Mouse (Mus musculus): Measurements from ENCODE around the gene Siva1.

Gene Siva1

DNA sequence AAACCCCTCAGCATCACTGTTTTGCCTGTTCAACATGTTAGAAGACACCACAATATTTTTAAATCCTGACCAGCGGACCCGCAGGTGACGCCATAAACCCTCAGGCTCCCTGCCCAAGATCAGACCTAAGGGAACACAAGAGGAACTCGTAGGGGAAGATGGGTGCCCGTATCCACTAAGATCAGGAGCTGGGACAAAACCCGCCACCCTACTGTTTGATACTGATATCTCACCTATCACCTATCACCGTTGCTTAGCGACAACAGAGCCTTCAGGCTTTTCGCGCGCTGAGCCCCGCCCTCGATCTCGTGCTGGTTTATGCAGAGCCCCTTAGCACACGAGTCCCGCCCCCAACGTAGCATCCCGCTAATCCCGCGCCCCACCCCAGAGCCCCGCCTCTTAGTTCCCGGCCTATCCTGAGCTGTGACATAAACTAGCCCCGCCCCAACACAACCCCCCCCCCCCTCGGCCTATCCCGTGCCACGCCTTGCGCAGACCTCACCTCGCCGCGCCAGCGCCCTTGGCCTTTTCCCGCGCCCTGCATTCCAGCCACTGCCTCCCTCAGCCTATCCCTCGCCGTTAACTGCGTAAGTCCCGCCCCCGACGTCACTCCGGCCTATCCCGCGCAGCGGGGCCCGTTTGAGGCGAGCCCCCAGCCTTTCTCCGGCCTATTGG, at the start of gene Siva1:
TSS of gene Siva1 (plus strand) at position 500 of the 675 bp plus-strand sequence.
- DNase-seq: peak; percentile 98 to 100

GRCm38 (mm10) chr12:112594989-112595388, 49.5 kb upstream of the Siva1 start:
- no peak for DNase-seq

DNA sequence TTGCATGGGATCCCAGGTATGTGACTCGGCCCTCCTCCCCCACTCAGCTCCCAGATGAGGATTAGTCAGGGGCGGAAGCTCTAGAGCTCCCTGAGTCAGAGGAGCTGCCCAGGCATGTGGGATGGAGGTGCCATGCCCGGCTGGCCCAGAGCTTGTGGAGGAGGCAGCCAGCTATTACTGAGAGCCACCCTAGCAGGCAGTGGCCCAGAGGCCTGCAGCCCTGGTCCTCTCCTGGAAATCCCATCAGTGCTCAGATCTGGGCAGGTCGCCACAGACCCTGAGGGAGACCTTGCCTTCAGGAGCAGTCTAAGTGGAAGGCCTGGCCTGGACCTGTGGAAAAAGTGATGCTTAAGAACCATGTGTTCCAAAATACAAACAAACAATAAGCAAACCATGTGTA, 48.9 kb upstream of the Siva1 start:
- no peak for DNase-seq

DNA sequence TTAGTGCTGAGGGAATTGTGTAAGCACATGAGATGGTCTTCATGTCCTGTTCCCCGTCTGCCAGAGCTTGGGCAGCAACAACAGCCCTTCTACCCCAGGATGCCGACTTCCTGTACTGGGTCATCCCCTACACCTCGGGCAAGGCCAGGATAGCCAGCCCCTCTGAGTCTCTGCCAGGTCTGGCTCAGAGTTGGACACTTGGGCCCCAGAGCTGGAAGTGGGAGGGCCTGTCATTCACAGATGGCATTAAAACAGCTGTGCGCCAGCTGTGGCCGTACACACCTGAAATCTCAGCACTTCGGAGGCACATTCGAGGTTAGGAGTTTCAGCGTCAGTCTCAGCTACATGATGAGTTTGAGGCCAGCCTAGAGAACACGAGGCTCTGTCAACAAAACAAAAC, 48.0 kb upstream of the Siva1 start:
- DNase-seq: no peak

DNA sequence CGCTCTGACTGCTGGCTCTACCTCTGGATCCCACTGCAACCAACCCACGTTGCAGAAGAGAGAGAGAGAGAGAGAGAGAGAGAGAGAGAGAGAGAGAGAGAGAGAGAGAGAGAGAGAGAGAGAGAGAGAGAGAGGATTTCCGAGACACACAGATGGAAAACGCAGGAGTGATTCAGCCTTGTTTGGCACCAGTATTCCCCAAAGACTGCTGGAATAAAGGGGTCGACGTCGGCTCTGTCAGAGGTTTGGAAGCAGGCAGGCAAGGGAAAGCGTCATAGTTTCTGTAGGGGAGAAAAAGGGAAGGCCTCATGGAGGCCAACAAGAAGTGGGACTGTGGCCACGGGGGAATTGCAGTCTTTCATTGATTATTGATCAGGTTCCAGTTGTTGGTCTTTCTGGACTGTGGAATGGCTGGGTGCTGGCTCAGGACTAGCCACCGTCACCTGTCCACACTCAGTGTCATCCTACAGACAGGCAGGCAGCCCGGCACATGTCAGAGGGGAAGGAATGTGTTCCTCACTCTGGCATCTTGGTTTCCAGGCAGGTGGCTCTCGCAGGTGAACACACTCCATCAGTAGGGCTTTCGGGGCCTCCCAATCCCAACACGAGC, 47.5 kb upstream of the Siva1 start:
- no peak for DNase-seq

DNA sequence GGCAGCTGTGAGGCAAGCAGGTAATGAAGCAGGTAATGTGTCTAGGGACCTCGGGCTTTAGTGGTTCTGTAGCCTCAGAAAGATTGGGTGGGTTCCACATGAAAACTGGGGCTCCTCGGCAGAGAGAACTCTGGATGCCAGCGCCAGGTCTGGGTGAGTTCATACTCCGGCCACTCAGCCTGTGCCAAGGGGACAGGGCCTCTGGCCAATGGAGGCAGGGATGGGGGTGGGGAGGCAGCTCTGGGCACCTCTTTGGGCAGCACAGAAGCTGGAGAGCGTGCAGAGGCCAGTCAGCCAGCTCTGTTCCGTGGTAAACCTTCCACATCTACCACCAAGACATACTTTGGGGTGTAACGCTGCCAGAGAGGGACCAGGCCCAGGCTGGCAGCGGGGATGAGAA, 46.9 kb upstream of the Siva1 start:
- peak in 1 of 2 experiments; percentile 42 for DNase-seq

DNA sequence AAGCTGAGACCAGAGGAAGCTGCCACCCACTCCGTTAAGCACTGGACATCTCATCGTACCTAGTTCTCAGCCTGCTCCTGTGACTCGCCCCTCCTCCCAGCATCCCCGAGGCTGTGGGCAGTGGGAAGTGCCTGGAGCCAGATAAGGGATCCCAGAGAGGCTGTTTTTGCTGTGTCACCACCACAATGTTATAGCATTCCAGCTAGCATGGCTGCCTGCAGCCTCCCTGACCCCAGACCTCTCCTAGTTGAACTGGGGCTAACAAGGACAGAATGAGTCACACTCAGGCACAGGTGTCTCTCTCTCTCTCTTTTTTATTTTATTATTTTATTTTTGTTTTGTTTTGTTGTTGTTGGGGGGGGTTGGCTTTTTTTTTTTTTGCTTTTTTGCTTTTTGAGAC, 45.3 kb upstream of the Siva1 start:
- DNase-seq: no peak

DNA sequence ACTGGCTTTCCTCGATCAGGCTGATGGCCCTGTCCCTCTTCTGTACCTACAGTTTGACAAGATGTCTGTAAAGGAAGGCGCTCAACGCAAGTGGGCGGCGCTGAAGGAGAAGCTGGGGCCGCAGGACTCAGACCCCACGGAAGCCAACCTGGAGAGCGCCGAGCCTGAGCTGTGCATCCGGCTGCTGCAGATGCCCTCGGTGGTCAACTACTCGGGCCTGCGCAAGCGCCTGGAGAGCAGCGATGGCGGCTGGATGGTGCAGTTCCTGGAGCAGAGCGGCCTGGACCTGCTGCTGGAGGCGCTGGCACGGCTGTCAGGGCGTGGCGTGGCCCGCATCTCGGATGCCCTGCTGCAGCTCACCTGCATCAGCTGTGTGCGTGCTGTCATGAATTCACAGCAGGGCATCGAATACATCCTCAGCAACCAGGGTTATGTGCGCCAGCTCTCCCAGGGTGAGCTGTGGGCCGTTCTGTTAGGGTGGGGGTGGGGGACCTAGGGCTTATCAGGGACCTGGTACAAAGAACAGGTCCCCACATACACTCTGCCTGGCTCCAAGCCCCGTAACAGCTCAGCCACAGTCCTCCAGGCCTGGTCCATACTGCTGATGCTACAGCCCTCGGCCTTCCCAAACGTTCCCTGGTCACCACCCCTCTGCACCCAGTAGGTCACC, 44.4 kb upstream of the Siva1 start:
- no peak for DNase-seq

- DNase-seq: no peak
Observed at GRCm38 (mm10) chr12:112604022-112604421, 40.5 kb upstream of the Siva1 start.

GRCm38 (mm10) chr12:112604709-112605649, 39.5 kb upstream of the Siva1 start:
- DNase-seq: no peak

- DNase-seq: peak; percentile 77 to 80
Observed at GRCm38 (mm10) chr12:112605766-112606165, 38.7 kb upstream of the Siva1 start.

- DNase-seq: no peak
Observed at GRCm38 (mm10) chr12:112606998-112607397, 37.5 kb upstream of the Siva1 start.

- DNase-seq: no peak
Observed at GRCm38 (mm10) chr12:112609031-112609430, 35.4 kb upstream of the Siva1 start.

GRCm38 (mm10) chr12:112616668-112617067, 27.8 kb upstream of the Siva1 start:
- DNase-seq: no peak

GRCm38 (mm10) chr12:112617184-112617583, 27.3 kb upstream of the Siva1 start:
- DNase-seq: no peak

DNA sequence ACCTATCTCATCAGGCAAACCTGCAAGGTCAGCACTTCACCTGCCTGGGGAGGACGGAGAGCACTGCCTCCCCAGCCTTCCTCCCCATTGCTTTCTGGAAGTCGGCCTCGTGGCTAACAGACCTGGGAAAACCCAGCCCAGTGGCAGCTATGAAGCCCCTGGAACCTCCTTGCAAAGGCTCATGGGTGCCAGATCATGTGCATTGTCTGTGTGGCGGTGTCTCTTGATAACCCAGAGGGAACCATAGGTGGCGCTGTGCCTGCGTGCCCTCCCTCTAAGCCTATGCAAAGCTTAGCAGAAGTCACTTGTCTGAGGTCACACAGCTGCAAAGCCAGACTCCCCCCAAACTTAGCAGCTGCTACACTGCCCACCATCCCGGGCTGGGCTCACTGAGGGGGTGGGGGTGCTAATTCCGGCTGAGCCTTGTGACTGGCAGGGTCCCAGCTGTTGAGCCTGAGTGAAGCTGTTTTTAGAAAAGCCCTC, 26.5 kb upstream of the Siva1 start:
- DNase-seq: peak in 1 of 2 experiments; percentile 26

GRCm38 (mm10) chr12:112618981-112619685, 25.3 kb upstream of the Siva1 start:
- DNase-seq: no peak

DNA sequence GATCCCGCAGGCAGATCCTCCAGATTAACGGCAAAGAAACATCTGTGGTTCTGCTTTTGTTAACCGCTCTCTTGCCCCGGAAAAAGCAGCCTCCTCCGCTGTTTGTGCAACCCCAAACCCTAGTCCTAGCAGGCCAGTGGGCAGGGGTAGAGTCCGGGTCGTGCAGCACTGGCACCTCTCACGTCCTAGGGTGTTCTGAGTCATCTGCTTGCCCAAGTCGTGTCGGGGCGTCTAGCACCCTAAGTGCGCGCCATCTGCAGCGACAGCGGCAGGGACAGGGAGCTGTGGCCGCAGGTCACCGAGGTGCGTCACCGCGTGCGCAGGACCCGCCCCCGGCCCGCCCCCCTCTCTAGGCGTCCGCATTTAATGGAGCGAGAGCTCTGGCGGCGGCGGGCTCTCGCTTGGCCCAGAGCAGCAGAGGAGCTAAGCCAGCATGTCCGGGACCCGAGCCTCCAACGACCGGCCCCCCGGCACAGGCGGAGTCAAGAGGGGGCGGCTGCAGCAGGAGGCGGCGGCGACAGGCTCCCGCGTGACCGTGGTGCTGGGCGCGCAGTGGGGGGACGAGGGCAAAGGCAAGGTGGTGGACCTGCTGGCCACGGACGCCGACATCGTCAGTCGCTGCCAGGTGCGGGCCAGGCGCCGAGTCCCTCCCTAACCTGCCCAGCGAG, 24.7 kb upstream of the Siva1 start, which contains the start of gene Adssl1:
TSS of gene Adssl1 (plus strand) at position 360 of the 668 bp plus-strand sequence.
- peak; percentile 35 to 42 for DNase-seq

GRCm38 (mm10) chr12:112620354-112621061, 24.0 kb upstream of the Siva1 start:
- DNase-seq: no peak

- DNase-seq: no peak
Observed at GRCm38 (mm10) chr12:112621900-112622299, 22.6 kb upstream of the Siva1 start.

GRCm38 (mm10) chr12:112623742-112624141, 20.7 kb upstream of the Siva1 start:
- DNase-seq: peak; percentile 65 to 67

All from cerebellum, postnatal 36 days (tissue).